Comparison of ENCODE assay signal across 8 mouse cellular contexts in genomic region chr7:128348608-128349007, GRCm38 (mm10). TPM values are rescaled to one million over a fixed set of nuclear protein-coding genes. Genes with fewer than 3 reads are reported as not detected.
DNase-seq lines count a peak whose midpoint lies in the region; ATAC-seq and TF ChIP-seq lines count a peak whose summit lies in the region.

No protein-coding gene starts in this region.

- no peaks in the 10 kb centered on the region for H3K4me1 ChIP-seq in lung, postnatal 0 days (ENCODE audit: insufficient read depth, low read depth, low read length)
- no peaks in the 10 kb centered on the region for H3K4me1 ChIP-seq in thymus, adult 2 months (replicated peaks; ENCODE audit: control insufficient read depth, insufficient read depth, low read length)

- TF ChIP-seq POLR2A in thymus, adult 2 months (IDR thresholded peaks at IDR 0.05; ENCODE audit: control insufficient read depth, extremely low read depth, insufficient read depth, low read length, poor library complexity) = no peak

- no peak overlapping the region for H3K27ac ChIP-seq in lung, postnatal 0 days (ENCODE audit: low read length)
- H3K27ac ChIP-seq in thymus, adult 2 months (ENCODE audit: control insufficient read depth, insufficient read depth, low read length) = no peak overlapping the region
- no peak overlapping the region for H3K27ac ChIP-seq in left cerebral cortex, adult 2 months

- no peak overlapping the region for H3K4me2 ChIP-seq in lung, postnatal 0 days (replicated peaks; ENCODE audit: low read depth, low read length)

- H3K27me3 ChIP-seq in lung, postnatal 0 days (replicated peaks; ENCODE audit: insufficient read depth, low read length) = no peaks in the 10 kb centered on the region
- H3K27me3 ChIP-seq in thymus, adult 2 months (ENCODE audit: control insufficient read depth, insufficient read depth, low read length) = no peaks in the 10 kb centered on the region

- peak; percentile 79 for ATAC-seq in lung, postnatal 0 days

- H3K36me3 ChIP-seq in lung, postnatal 0 days (ENCODE audit: insufficient read depth, low read length) = no peaks in the 10 kb centered on the region
- H3K36me3 ChIP-seq in thymus, adult 2 months (ENCODE audit: control insufficient read depth, insufficient read depth, low read length) = no peaks in the 10 kb centered on the region

- intact Hi-C loops in left cerebral cortex, adult 2 months (cut with DNase I) = no loop called here

- 28% methylated on average over 1 of the region's 1 CpGs for WGBS in lung, postnatal 0 days
- 47% methylated on average over 1 of the region's 1 CpGs for WGBS in thymus, adult 2 months

- TF ChIP-seq EP300 in lung, postnatal 0 days (IDR thresholded peaks at IDR 0.05) = no peak

- TF ChIP-seq CTCF in lung, postnatal 0 days (IDR thresholded peaks at IDR 0.05) = peak; percentile 40
- no peak for TF ChIP-seq CTCF in thymus, adult 2 months (IDR thresholded peaks at IDR 0.05; ENCODE audit: borderline replicate concordance, control insufficient read depth, extremely low read depth, insufficient read depth, low read length, poor library complexity)
- TF ChIP-seq CTCF in left cerebral cortex, adult 2 months (IDR thresholded peaks at IDR 0.05) = no peak

- peak; percentile 31 for DNase-seq in embryo, embryonic 10.5 days (ENCODE audit: low spot score)
- DNase-seq in embryo, embryonic 11 days = no peak
- DNase-seq in urinary bladder, postnatal 14 days (ENCODE audit: low spot score) = peak; percentile 54
- DNase-seq in urinary bladder, postnatal 36 days (ENCODE audit: low spot score in 2 of 2) = no peak
- peak; percentile 48 for DNase-seq in heart, adult 8-10 months (ENCODE audit: low spot score)
- DNase-seq in lung, postnatal 0 days (ENCODE audit: low spot score) = peak; percentile 81
- DNase-seq in thymus, adult 2 months = no peak
- no peak for DNase-seq in left cerebral cortex, adult 2 months (ENCODE audit: extremely low spot score in 1 of 2, low spot score in 2 of 2)

- no peak overlapping the region for H3K9ac ChIP-seq in lung, postnatal 0 days (replicated peaks; ENCODE audit: low read depth)

- H3K9me3 ChIP-seq in lung, postnatal 0 days (ENCODE audit: low read length) = no peaks in the 10 kb centered on the region

- no peak overlapping the region for H3K4me3 ChIP-seq in lung, postnatal 0 days (ENCODE audit: low read depth, low read length)
- no peak overlapping the region for H3K4me3 ChIP-seq in thymus, adult 2 months (ENCODE audit: control insufficient read depth, insufficient read depth, low read length)
- no peak overlapping the region for H3K4me3 ChIP-seq in left cerebral cortex, adult 2 months

RNA-seq across cellular contexts. Expression of gene BC017158, which starts 50.6 kb away (rescaled TPM):
- total RNA-seq in heart, adult 8-10 months (2022) = 1 to 10 TPM; 5.8 to 6.9 (median 6.5) TPM
- polyA plus RNA-seq in lung, postnatal 0 days (2015; fragmentation: Nextera tagmentation; extraction: Ambion mirVana) = 15.7 and 16.7 TPM in 2 replicates
- 51.1 and 54.1 TPM in 2 replicates for polyA plus RNA-seq in thymus, adult 2 months (2012; rRNA removed)
- total RNA-seq in left cerebral cortex, adult 2 months (2021) = 10 to 100 TPM; 27.5 to 27.7 TPM

Comparison
In these comparisons a context has a peak if more than half of its experiments do, and no peak if none do; other contexts are left out.
1. DNase-seq: peak in embryo, embryonic 10.5 days (single experiment), urinary bladder, postnatal 14 days (single experiment), heart, adult 8-10 months (single experiment) and lung, postnatal 0 days (single experiment); none in embryo, embryonic 11 days (single experiment), urinary bladder, postnatal 36 days (0 of 2), thymus, adult 2 months (single experiment) and left cerebral cortex, adult 2 months (0 of 2).